Mouse (Mus musculus) cerebellum, adult 8-10 months (tissue): ENCODE data around the gene Kcnip1.

Experiments used
- DNase-seq: peaks from one replicate; pipeline ENCODE4 v3.0.0; 2022

Kcnip1 gene

DNA sequence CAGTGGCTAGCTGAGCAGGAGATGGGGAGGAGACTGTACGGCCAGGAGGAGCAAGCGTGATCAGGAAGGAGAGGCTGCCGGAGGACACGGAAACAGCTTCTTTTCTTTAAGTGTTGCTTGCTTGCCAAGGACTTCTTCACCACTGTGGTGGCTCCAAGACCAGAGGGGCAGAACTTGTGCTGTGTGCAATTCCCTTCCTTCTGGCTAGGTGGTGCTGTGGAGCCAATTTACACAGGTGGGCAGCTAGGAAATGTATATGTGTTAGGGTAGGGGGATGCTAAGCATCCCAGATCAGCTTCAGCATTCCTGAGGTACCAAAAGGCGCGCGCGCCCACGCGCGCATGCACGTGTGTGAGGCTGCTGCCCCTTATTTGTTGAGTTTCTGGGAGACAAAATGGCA is 243.5 kb downstream of the Kcnip1 start:
- DNase-seq, result no peak

DNA sequence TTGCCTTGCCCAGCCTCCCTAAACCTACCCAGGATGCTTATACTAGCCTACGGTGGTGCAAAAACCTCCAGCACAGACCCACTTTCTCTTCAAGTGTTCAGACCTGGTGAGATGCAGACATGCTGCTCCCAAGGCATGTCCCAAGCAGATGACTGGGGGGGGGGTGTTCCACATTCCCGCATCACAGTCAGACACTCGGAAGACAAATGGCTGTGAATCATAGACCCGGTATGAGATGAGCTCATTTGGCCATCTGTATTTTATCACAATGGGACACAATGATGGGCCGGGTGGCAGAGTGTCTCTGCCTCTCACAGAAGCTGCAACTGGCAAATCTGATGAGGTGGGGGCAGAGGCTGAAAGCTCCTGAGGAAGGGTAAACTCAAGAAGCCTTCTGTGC is 244.2 kb downstream of the Kcnip1 start:
- DNase-seq, result no peak

DNA sequence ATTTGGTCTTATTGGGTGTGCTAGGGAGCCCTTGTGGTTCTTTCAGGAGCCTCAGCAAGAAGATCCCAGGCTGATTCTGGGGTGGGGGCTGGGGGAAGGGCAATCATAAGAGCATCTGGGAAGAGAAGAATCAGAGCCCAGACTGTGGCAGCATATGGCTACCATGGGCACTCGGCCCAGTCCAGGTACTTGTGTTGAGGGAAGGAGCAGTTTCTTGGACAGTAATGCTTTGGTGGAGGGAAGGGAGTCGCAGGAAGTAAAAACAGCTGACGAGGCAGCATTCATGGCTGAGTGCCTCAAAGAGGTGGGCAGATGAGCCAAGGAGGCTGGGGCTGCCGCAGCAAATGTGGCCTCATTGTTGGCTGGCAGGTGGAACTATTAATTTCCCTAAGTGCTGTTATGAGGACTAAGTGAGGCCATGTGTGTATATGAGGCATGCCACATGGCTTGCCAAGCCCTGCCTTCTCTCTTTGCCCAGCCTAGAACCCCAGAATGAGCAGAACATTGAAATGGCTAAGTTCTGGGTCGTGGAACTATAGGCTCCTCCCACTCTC is 245.5 kb downstream of the Kcnip1 start:
- peak; percentile 50 for DNase-seq

DNA sequence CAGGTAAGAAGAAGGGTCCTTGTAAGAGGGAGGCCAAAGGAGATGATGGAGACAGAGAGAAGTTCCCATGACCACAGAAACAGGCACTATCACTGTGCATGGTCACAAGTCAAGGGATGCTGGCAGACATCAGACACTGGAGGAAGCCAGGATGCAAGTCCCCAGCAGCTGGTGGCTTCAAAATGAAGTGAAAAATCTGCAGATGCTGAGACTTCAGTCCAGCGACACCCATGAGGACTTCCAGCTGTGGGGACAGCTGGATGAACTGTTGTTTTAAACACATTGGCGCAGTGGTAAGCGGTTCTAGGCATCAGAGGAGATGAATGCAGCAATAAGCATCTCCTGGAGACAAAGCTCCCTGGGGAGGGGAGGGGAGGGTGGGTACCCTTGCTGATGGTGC is 246.6 kb downstream of the Kcnip1 start:
- DNase-seq, result no peak

DNA sequence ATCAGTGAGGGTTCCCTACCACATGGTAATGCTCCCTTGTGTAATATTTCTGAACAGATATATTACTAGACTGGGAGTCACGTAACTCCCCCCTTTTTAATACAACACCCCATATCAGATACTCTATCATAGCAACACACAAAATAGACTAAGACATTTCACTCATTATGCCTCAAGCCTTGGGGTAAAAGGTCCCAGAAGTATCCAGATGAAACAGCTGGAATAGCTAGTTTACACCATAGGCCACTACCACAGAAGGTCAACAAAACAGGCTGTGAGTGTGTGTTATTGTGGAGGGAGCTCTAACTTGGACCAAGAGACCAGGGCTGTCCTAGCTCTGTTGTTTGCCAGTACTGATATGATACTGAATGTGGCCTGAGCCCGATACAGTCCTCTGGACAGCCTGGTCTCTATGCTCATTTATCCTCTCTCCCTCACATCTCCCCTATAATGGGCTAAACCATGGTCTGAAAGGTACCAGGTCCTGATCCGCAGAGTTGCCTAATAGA is 247.1 kb downstream of the Kcnip1 start:
- no peak for DNase-seq

DNA sequence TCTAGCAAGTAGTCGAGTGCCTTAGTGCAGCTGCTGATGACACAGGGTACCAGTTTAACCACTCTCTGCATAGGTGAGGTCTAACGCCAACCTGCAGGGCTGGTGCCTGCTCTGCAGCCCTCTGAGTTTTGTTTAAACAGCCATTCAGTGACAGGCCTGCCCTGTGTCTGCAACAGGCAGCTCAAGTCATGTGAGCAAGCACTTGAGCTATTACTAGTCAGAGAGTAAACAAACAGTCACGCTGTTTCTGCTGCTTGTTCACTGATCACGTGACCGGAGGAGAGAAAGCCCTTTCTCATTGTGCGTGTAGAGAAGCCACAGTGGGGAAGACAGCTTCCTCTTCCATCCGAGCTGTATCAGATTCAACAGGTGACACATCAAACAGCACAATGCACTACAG is 248.5 kb downstream of the Kcnip1 start:
- no peak for DNase-seq

DNA sequence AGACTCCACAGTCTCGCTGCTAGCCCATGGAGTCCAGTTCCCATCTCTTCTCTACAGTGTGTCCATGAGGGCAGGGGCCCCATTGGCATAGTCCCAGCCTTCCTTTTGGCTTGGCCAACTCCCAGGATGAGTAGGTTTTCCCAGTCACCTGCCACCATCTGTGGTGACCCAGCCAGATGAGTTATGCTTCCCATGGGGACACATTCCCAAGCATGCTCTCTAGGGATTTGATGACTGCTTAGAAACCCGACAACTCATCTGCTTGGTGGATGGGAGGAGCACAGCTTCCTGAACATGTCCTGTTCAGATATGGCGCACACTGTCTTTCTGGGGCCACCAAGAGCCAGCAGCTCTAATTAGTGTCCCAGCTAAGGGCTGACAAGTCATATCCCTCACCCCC is 252.8 kb downstream of the Kcnip1 start:
- DNase-seq, result no peak

DNA sequence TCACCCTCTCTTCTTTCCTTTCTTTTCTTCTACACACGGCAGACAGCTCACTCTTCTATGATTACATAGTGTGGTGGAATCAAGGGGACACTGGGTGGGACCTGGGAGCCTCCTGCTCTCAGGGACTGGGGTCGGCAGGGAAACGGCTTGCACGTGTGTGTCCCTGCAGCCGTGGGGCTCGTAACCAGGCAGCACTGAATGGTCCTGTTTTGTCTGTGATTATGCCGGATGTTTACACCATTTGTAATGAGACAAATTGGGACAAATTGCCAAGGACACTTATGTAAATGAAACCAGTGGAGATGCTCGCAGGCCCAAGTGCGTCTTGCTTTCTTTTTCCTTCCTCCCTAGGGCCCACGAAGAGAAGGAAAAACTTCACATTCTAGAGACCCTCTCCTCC is 256.5 kb downstream of the Kcnip1 start:
- no peak for DNase-seq

DNA sequence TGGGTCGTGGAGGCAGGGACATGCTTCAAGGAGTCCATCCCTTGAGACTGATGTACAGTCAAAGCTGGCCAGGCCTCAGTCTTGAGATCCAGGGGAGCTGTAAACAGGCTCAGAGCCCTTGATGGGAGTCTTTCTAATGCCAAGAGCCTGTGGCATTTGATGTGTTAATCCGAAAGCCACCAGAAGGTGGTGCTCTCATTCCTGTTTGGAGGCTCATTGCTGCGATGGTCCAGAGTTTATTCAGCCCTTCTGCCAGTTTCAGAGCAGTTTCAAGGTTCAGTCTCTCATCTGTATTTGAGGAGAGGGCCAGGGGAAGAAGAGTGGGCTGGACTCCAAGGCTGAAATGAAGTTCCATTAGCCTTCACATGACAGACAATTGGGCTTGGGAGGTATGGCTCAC is 259.7 kb downstream of the Kcnip1 start:
- DNase-seq, result peak; percentile 73

DNA sequence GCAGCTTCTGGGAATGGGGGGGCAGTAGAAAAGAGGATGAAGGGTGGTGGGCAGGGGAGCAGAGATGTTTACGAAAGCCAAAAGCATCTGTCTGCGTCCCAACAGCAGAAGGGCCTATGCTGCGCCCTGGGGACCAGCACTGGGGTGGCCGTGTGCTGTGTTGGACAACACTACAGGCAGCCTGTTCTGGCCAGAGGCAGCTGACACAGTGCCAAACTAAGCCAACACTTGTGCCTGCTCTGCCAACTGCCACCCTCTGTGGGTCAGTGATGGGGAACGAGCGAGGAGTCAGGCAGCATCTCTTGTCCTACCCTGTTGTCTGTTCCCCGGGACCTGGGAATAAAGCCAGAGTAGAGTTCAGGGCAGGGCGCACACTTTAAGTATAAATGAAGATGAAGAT is 260.6 kb downstream of the Kcnip1 start:
- DNase-seq, result no peak

DNA sequence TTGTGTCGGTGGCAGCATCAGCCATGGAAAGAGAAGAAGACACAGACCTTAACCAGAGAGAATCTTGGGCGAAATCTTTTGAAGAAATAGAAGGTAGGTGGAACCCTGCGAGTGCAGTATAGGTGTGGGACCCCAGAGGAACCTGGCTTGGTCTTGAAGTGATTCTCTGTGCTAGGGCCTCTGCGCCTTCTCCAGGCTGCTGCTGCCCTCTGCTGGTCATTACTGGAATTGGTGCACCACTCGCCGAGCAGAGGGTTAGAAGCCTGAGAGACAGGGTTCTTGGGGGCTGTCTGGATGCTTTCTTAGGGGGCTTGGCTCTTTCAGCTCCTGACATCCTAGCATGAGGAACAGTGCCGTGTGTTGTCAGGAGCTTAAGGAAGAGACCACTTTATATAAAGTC is 271.7 kb downstream of the Kcnip1 start:
- DNase-seq, result peak; percentile 47

DNA sequence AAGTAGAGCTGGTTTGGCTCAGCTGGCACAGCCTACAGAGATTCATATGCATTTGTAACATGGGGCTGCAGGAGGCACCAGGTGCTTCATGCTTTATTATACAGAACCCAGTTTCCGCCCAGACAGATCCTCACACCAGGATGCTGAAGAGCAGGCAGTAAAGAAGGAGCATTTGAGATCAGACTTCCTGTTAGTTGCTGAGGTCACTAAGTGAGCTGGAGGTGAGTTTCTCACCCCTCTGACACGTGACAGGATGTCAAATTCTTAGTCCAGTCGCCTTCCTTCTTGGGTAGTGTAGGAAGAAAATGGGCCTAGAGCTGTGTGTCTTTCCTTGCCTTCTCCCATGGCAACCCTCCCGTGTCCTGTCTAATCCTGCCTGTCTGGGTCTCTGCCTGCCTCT is 286.2 kb downstream of the Kcnip1 start:
- DNase-seq, result no peak

DNA sequence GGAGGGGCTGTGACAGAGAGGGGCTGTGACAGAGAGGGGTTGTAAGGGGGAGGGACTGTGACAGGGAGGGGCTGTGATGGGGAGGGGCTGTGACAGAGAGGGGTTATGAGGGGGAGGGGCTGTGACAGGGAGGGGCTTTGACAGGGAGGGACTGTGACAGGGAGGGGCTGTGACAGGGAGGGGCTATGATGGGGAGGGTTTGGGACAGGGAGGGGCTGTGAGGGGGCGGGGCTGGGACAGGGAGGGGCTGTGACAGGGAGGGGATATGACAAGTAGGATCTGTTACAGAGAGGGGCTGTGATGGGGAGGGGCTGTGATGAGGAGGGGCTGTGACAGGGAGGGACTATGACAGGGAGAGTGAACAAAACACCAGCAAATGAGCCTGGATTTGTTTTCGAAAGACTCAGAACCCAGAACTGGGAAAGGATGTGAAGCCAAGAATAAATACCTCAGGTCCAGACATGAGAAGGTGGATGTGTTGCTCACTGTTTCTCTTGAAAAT is 290.9 kb downstream of the Kcnip1 start:
- DNase-seq, result no peak

DNA sequence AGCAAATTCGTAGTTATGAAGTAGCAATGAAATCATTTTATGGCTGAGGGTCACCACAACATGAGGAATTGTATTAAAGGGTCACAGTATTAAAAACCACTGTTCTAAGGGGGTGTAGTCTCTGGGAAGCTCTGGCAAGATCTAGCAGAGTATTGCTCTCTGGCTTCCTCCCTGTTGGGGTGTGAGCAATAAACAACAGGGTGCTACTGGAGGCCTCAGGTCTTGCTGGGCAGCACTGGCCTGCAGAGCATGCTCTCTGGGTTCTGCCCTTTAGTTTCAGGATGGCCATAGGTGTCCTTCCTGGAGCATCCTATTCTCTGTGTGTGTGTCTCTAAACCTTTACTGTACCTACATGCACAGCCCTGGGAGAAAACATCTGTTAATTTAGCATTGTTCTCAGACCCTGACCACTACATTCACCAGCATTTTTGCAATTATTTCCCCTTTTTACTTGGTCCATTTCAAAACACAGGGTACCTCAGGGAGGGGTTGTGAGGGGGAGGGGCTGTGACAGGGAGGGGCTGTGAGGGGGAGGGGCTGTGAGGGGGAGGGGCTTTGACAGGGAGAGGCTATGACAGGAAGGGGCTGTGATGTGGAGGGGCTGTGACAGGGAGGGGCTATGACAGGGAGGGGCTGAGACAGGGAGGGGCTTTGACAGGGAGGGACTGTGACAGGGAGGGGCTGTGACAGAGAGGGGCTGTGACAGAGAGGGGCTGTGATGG is 291.6 kb downstream of the Kcnip1 start:
- DNase-seq, result no peak

DNA sequence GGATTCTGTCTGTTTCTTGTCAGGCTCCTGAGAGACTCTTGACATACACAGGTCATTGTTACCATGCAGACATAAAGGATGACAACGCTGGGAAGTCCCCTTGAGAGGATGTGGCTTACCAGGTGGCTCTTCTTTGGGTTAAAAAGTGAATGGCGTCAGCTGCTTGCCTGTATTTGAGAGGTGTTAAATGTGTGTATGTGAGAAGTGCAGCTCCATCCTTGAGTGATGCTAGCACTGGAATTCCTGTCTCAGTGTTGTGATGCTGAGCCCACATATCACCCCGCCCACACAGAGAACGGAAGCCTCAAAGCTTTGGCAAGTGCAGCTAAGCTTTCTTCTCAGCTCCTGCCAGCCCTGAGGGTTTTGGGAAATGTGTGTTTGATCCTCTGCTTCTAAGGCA is 292.2 kb downstream of the Kcnip1 start:
- DNase-seq, result no peak

DNA sequence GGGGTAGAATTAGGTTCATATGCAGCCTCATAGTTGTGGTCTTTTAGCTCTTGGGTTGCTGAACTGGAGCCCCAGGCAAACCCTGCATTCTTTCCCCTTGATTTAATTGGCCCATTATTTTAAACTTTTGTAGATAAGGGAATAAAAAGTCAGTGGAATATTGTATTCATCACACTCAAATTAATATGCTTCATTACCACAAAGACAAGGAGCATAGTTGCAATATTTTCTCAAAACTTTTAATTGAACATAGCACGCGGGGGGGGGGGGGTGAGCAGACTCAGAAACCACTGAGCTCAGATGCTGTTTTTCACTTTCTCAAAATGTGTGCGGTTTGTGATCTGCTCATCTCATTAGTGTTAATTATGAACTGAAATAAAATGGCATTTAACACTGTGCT is 302.8 kb downstream of the Kcnip1 start:
- no peak for DNase-seq

DNA sequence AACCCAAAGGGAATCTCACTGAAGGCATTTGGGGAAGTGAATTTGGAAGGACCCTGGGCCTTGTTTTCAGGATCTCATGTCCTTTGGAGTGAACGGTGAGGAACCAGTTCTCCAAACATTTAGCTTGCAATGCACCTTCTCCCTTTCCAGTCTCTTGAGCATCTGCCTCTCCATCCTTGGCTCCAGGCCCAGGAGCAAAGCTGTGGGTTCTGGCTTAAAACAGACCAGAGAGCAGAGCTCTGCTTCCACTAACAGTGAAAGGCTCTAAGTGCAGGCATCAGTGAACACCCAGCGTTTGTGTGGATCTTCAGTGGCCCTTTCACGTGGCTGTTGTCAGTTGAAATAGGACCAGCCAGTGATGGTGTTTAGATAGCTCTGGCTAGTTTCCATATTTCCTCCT is 307.0 kb downstream of the Kcnip1 start:
- DNase-seq, result peak; percentile 8

DNA sequence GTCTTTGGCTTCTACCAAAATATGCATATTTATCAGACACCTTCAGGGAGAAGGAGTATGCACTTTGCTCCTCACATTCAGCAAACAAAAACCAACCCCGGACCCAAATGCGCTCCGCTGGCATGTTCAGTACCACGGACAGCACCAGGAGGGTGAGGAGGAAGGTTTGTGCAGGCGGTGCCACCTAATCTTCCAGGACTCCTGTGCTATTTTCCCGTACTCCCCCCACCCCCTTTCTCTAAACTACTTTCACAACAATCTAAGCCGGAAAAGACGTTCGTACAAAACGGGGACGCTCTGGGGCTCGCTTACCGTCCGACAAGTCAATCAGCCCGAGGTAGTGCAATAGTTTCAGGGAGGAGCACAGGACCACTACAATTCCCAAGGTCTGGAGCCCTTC is 312.8 kb downstream of the Kcnip1 start:
- no peak for DNase-seq

DNA sequence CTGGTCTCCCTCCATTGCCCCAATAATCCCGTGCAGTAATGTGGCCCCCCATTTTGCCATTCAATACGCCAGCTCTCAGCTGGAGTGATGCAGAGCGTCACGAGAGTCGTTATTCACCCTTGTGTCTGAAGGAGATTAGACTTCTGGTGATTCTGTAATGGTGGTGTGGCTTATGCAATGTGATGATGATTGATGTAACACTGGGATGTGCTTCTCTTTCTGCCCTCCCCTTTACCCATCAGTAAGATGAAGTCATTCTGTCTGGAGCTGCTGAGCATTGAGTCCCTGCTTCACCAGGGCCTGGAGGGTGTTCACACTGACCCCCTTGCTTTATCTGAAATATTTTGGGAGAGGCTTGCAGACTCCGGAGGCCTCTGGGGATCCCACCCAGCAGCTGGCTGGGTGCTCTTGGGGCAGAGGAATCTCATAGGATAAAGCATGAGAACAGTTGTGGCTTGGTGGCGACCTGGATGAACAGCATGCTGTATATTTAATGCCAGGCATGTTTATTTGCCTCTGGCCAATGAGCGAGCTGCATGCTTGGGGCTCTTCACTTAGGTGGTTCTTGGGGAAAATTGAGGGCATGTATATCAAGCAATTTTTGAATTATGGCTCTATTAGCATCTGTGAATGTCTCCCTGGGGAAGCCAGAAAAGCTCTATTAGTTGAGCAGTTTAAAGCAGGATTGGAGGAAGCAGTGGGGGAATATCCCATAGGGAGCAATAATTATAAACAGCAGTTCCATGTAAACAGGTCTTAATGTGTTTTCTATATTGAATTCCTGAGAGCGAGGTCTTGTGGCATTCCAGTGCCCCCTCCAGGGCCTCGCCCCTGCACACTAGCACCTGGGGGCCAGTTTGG is 322.6 kb downstream of the Kcnip1 start:
- DNase-seq, result no peak

DNA sequence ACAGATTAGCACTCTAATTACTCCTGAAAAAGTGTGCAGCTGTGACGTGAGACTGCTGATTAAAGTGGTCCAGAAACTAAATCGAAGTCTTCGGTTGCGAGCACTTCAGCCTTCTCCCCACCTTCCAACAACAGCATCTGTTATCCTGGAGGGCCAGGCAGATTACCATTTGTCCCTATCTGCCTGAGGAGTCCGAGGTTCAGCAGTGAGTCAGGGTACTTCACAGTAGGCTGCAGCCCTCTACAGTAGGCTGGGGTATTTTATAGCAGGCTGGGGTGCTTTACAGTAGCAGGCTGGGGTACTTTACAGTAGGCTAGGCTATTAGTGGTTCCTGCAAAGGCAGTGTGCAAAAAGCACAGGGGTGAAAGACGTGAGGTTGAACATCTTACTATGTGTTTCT is 324.6 kb downstream of the Kcnip1 start:
- no peak for DNase-seq

DNA sequence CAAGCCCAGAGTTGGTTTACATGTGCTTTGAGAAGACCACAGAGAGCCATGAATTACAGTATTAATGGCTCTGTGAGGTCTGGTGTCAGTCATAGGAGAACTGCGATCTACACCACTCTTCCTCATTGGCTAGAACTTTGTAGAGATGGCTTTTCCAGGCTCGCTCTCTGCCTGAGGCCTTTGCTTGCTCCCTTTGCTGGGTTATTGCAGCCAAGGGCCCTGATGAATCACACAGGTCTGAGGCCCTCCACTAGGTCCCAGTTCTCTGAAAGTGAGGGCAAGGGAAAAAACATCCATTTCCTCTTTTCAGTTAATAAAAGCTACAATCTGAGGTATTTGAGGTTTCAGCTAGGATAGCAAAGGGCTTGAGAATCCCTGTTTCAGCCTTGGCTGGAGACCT is 329.4 kb downstream of the Kcnip1 start:
- no peak for DNase-seq

DNA sequence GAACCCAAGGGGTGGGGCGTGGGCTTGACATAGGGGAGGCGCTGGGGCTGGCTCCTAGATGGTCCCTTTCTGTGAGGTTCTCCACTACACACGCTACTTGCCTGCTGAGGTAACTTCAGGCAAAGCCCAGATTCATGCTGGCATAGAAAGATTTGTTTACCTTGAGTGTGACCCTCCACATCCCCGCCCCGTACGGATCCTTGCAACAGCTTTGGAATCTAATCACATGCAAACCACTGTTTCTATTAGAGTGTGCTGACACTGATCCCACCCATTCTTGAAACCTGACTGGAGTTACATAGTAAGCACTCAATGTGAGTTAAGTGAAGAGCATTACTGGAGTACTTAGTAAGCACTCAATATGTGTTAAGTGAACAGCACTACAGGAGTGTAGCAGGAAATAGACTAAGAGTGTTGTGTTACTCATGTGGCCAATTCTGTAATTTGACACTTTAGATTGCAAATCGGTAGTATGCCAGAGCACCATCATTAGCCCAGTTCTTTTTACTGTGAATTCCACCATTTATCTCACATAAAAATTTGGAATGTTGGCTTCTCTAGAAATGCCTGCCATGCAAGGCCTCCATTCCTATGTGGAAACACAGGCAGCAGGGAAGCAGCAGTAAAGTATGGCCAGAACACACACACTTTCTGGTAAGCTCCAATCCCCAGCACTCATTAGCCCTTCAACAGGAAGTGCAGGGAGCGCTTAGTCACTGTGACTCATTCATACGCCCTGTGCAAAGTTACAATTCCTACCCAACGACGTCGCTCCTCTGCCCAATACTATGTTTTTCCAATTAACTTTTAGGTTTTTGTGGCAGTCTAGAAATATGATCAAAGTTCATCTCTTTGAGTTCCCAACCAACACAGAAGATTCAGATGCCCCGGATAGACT is 332.7 kb downstream of the Kcnip1 start:
- DNase-seq, result no peak
